Mouse (Mus musculus) liver, embryonic 14.5 days (tissue): ENCODE results near the gene Banf2.

Experiments
- CTCF ChIP-seq: IDR thresholded peaks from 2 replicates; pipeline ENCODE4 v1.5.1; 2016; ENCODE audit warnings: antibody characterized with exemption, low read depth, control low read depth
- EP300 ChIP-seq: IDR thresholded peaks from 2 replicates; pipeline ENCODE4 v1.6.1; 2016; ENCODE audit warnings: antibody characterized with exemption, low read depth

DNA sequence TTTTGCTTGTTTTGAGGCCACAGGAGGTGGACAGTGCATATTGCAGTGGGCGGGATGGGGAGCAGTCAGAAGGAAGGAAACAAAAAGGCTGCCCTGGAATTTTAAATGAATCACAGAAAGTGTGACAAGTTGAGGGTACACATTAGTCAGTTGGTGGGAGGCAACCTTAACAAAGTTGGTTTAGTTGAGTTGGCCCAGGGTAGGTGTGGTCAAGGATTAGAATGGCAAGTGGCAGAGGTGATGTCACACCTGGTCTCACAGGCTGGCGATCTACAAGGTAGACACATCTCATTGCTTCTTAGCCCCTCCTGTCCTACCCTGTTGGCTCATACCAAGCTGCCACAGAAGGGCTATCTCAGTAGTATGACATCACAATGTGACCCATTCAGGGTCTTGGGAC lies at the start of gene Banf2:
- no peak for TF ChIP-seq CTCF
- no peak for TF ChIP-seq EP300
